Mouse (Mus musculus) bone marrow macrophage, adult 2 months (primary cell): ENCODE measurements at regions not wholly inside any gene's neighbourhood (a gene's known extent, or its start where the extent isn't known, plus 50 kb on each side); places are given as distances from the start of the nearest gene placed in this dataset.

Experiments
- CTCF ChIP-seq: IDR thresholded peaks from 2 replicates; pipeline ENCODE4 v1.5.1; 2012; ENCODE audit warnings: low read depth, mild to moderate bottlenecking, low read length, moderate library complexity
- POLR2A ChIP-seq: IDR thresholded peaks from 2 replicates; pipeline ENCODE4 v1.6.1; 2012; ENCODE audit warnings: mild to moderate bottlenecking, low read depth, low read length, borderline replicate concordance

- TF ChIP-seq CTCF: no peak
- TF ChIP-seq POLR2A: no peak
Observed at GRCm38 (mm10) chr3:143014421-143014820, 132.6 kb upstream of the Pkn2 start.
